Mouse (Mus musculus) megakaryocyte progenitor cell, adult 5-6 weeks (primary cell): ENCODE results near the gene Dnmt3c. TPM values are rescaled to one million over a fixed set of nuclear protein-coding genes. Genes with fewer than 3 reads are reported as not detected.

Experiments
- total RNA-seq, 2 experiments: library from RNA; stranded (forward) in 1 of 2; stranded (reverse) in 1 of 2; fragments of 157-497, 149-512 nt in 1 of 2; fragments of 200-1000 nt in 1 of 2; gene quantifications; 2 replicates each; pipeline versions ENCODE4 v1.2.3 to v1.2.4; 2015 to 2017

Gene Dnmt3c
- total RNA-seq, 2 experiments from 2014 or later: 0.22 TPM; not detected in 1

Other genes with a start within 250 kb of the Dnmt3c start
- gene 4930404H24Rik, start 203.9 kb upstream of the Dnmt3c start, total RNA-seq (2015): not detected in 2 replicates
- gene 4930404H24Rik, start 203.9 kb upstream of the Dnmt3c start, total RNA-seq (2017): not detected in 2 replicates
- gene Nol4l, start 166.7 kb upstream of the Dnmt3c start, total RNA-seq (2015): 3.0 and 4.4 TPM in 2 replicates
- 1.4 and 3.7 TPM in 2 replicates for gene Nol4l, start 166.7 kb upstream of the Dnmt3c start, total RNA-seq (2017)
- gene Commd7, start 63.9 kb upstream of the Dnmt3c start, total RNA-seq (2015): 37.2 and 45.9 TPM in 2 replicates
- 32.2 and 43.8 TPM in 2 replicates for gene Commd7, start 63.9 kb upstream of the Dnmt3c start, total RNA-seq (2017)
- gene Dnmt3b, start 47.2 kb upstream of the Dnmt3c start, total RNA-seq (2015): 15.0 and 17.8 TPM in 2 replicates
- 15.2 and 16.7 TPM in 2 replicates for gene Dnmt3b, start 47.2 kb upstream of the Dnmt3c start, total RNA-seq (2017)
- gene Mapre1, start 44.6 kb downstream of the Dnmt3c start, total RNA-seq (2015): 121 and 132 TPM in 2 replicates
- gene Mapre1, start 44.6 kb downstream of the Dnmt3c start, total RNA-seq (2017): 221 and 234 TPM in 2 replicates
- gene Efcab8, start 83.3 kb downstream of the Dnmt3c start, total RNA-seq (2015): 0.05 TPM in 1 of 2 replicates, not detected in the other
- gene Efcab8, start 83.3 kb downstream of the Dnmt3c start, total RNA-seq (2017): 0.14 and 0.17 TPM in 2 replicates
- gene Sun5, start 174.4 kb downstream of the Dnmt3c start, total RNA-seq (2015): not detected in 2 replicates
- gene Sun5, start 174.4 kb downstream of the Dnmt3c start, total RNA-seq (2017): not detected in 2 replicates
- gene Bpifb2, start 178.4 kb downstream of the Dnmt3c start, total RNA-seq (2015): not detected in 2 replicates
- gene Bpifb2, start 178.4 kb downstream of the Dnmt3c start, total RNA-seq (2017): not detected in 2 replicates
- not detected in 2 replicates for gene Bpifb6, start 203.7 kb downstream of the Dnmt3c start, total RNA-seq (2015)
- not detected in 2 replicates for gene Bpifb6, start 203.7 kb downstream of the Dnmt3c start, total RNA-seq (2017)
- gene Bpifb3, start 221.6 kb downstream of the Dnmt3c start, total RNA-seq (2015): not detected in 2 replicates
- gene Bpifb3, start 221.6 kb downstream of the Dnmt3c start, total RNA-seq (2017): not detected in 2 replicates
- not detected in 2 replicates for gene Bpifb4, start 241.6 kb downstream of the Dnmt3c start, total RNA-seq (2015)
- not detected in 2 replicates for gene Bpifb4, start 241.6 kb downstream of the Dnmt3c start, total RNA-seq (2017)